Mouse (Mus musculus) stomach, embryonic 14.5 days (tissue): ENCODE data around the gene Igsf6. TPM values are rescaled to one million over a fixed set of nuclear protein-coding genes. Genes with fewer than 3 reads are reported as not detected.

Experiments
- ATAC-seq: fragments of 200-750 bp; cut with Nextera tagmentation; 2 replicates; pipeline ENCODE4 v1.8.0; 2017; ENCODE audit warnings: low read depth, moderate TSS enrichment; ENCODE audit not compliant: insufficient number of reproducible peaks, insufficient read depth, low FRiP score
- H3K27ac ChIP-seq: fragments of 300-500 bp; sonication (generic); 2 replicates; pipeline ENCODE4 v1.5.1; 2014; ENCODE audit warnings: mild to moderate bottlenecking, low read length, moderate library complexity, mixed read lengths
- H3K27me3 ChIP-seq: fragments of 300-500 bp; sonication (generic); 2 replicates; pipeline ENCODE4 v1.6.1; 2014; ENCODE audit warnings: low read length, control low read depth, mixed read lengths; ENCODE audit not compliant: control insufficient read depth, insufficient read depth
- H3K36me3 ChIP-seq: fragments of 300-500 bp; sonication (generic); 2 replicates; pipeline ENCODE4 v1.6.1; 2014; ENCODE audit warnings: mild to moderate bottlenecking, control low read depth, low read length, moderate library complexity, mixed read lengths; ENCODE audit not compliant: control insufficient read depth, insufficient read depth
- H3K4me1 ChIP-seq: fragments of 300-500 bp; sonication (generic); 2 replicates; pipeline ENCODE4 v1.6.1; 2014; ENCODE audit warnings: low read length, control low read depth, mixed read lengths; ENCODE audit not compliant: control insufficient read depth, insufficient read depth
- H3K4me2 ChIP-seq: fragments of 300-500 bp; sonication (generic); replicated peaks from 2 replicates; pipeline ENCODE4 v1.6.1; 2014; ENCODE audit warnings: low read depth, low read length, control low read depth
- H3K4me3 ChIP-seq: fragments of 300-500 bp; sonication (generic); 2 replicates; pipeline ENCODE4 v1.5.1; 2014; ENCODE audit warnings: low read depth, low read length, control low read depth
- H3K9ac ChIP-seq: fragments of 300-500 bp; sonication (generic); replicated peaks from 2 replicates; pipeline ENCODE4 v1.6.1; 2014; ENCODE audit warnings: low read depth, mild to moderate bottlenecking, control low read depth, low read length, moderate library complexity, mixed read lengths
- H3K9me3 ChIP-seq: fragments of 300-500 bp; sonication (generic); 2 replicates; pipeline ENCODE4 v1.6.1; 2016; ENCODE audit warnings: low read depth, low read length, control low read depth; ENCODE audit not compliant: control insufficient read depth
- WGBS: fragments of 180-500 bp; shearing (Covaris S2); extraction: QIAGEN DNeasy Blood & Tissue Kit; methylation state at CpG from one replicate; pipeline ENCODE4 v1.1.7; 2014; 5-methylcytosine and 5-hydroxymethylcytosine counted together
- polyA plus RNA-seq: library from polyadenylated mRNA; unstranded; fragments of >200 nt; fragmentation: Nextera tagmentation; extraction: Ambion mirVana; gene quantifications from 2 replicates; pipeline ENCODE4 v1.2.1, GENCODE M21; 2014

Gene Igsf6
- polyA plus RNA-seq, 1 experiment from 2014 or later, result 1.7 TPM

DNA sequence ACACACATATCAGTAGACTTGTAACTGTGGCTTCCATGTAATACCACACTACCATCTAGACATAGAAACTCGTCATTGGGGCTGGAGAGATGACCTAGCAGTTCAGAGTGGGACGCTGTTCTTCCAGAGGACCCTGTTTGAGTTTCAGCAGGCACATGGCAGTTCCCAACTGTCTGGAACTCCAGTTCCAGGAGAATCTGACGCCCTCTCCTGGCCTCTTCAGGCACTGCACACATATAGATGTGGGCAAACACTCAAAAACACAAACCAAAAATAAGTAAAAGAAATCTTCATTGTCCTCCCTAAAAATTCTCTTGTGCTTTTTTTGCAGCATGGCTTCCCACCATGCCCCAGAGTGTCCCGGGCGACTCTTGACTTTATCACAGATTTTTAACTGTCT, 14.4 kb upstream of the Igsf6 start:
- Histone ChIP-seq H3K9ac (no peak overlapping the region), H3K4me2 (no peak overlapping the region), H3K27me3 (no peaks in the 10 kb centered on the region), H3K9me3 (no peaks in the 10 kb centered on the region), H3K27ac (no peak overlapping the region), H3K4me1 (no peaks in the 10 kb centered on the region), H3K36me3 (no peaks in the 10 kb centered on the region), H3K4me3 (no peak overlapping the region)
- WGBS, result 74% methylated on average over 5 of the region's 5 CpGs
- no peak for ATAC-seq

GRCm38 (mm10) chr7:121085500-121085899, 11.1 kb upstream of the Igsf6 start:
- Histone ChIP-seq H3K36me3 (no peaks in the 10 kb centered on the region), H3K4me1 (no peaks in the 10 kb centered on the region), H3K27ac (no peak overlapping the region), H3K4me3 (no peak overlapping the region), H3K9me3 (no peaks in the 10 kb centered on the region), H3K27me3 (no peaks in the 10 kb centered on the region), H3K4me2 (no peak overlapping the region), H3K9ac (no peak overlapping the region)
- ATAC-seq, result no peak
- WGBS, result 37% methylated on average over 4 of the region's 4 CpGs

GRCm38 (mm10) chr7:121084840-121085453, 10.6 kb upstream of the Igsf6 start:
- H3K27me3 ChIP-seq, result no peaks in the 10 kb centered on the region
- H3K9me3 ChIP-seq, result no peaks in the 10 kb centered on the region
- WGBS, result 56% methylated on average over 8 of the region's 8 CpGs
- H3K9ac ChIP-seq, result no peak overlapping the region
- H3K4me1 ChIP-seq, result no peaks in the 10 kb centered on the region
- no peak for ATAC-seq
- no peak overlapping the region for H3K4me3 ChIP-seq
- H3K27ac ChIP-seq, result no peak overlapping the region
- no peak overlapping the region for H3K4me2 ChIP-seq
- no peaks in the 10 kb centered on the region for H3K36me3 ChIP-seq

- no peak overlapping the region for H3K4me2 ChIP-seq
- no peak overlapping the region for H3K4me3 ChIP-seq
- H3K27ac ChIP-seq, result no peak overlapping the region
- peaks cover 7% of the 10 kb centered on the region for H3K36me3 ChIP-seq
- no peaks in the 10 kb centered on the region for H3K4me1 ChIP-seq
- no peaks in the 10 kb centered on the region for H3K9me3 ChIP-seq
- WGBS, result 66% methylated on average over 9 of the region's 9 CpGs
- H3K9ac ChIP-seq, result no peak overlapping the region
- no peaks in the 10 kb centered on the region for H3K27me3 ChIP-seq
- ATAC-seq, result no peak; the same call in 1 of the 2 replicates
These were observed 8.7 kb upstream of the Igsf6 start for GRCm38 (mm10) chr7:121082949-121083513.

DNA sequence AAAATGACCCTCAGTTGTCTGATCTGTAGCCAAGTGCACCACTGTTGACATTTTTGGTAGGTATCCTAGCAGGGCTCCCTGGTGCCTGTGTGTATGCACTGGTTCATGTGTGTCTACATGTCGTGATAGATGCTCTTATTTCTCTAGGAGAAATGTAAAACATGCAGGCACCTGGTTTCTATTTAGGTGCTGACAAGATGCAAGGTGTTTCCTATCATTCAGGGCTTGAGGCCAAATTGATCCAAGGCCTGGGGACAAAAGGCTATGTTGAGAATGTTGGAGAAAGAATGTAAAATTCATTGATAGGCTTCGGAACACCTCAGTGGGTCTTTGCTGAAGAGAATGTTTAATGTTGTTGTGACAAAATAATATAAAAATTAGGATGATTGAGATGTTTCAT, 7.4 kb upstream of the Igsf6 start:
- peaks cover 12% of the 10 kb centered on the region for H3K36me3 ChIP-seq
- 75% methylated on average over 2 of the region's 2 CpGs for WGBS
- H3K27me3 ChIP-seq, result no peaks in the 10 kb centered on the region
- H3K4me3 ChIP-seq, result no peak overlapping the region
- no peaks in the 10 kb centered on the region for H3K9me3 ChIP-seq
- no peak overlapping the region for H3K4me2 ChIP-seq
- ATAC-seq, result no peak
- no peak overlapping the region for H3K27ac ChIP-seq
- no peak overlapping the region for H3K9ac ChIP-seq
- H3K4me1 ChIP-seq, result no peaks in the 10 kb centered on the region

DNA sequence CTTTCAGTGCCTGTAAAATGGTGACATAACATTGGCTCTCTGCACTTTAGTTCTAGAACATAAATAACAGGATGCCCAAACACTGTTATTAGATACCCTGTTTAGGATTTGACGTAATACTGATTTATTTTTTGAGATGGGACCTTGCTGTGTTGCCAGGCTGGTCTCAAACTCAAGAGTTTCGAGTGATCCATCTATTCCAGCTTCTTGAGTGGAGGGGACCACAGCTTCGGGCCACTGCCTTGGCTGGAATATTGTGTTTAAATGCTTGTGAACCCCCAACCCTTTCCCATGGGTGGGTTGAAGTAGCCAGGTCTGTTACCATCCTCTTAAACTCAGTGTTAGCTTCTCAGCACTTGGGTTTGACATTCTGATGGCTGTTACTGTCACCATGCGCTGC, 7.0 kb upstream of the Igsf6 start, which contains the start of gene Otoa:
Gene Otoa (plus strand): TSS at position 301 of the 400 bp plus-strand sequence.
- Histone ChIP-seq H3K36me3 (peaks cover 14% of the 10 kb centered on the region), H3K4me1 (no peaks in the 10 kb centered on the region), H3K9ac (no peak within 1 kb of the TSS), H3K27ac (no peak within 1 kb of the TSS), H3K9me3 (no peaks in the 10 kb centered on the region), H3K27me3 (no peaks in the 10 kb centered on the region), H3K4me3 (no peak within 1 kb of the TSS), H3K4me2 (no peak within 1 kb of the TSS)
- ATAC-seq, result no peak
- WGBS, result 81% methylated on average over 4 of the region's 4 CpGs

- 37% methylated on average over 5 of the region's 5 CpGs for WGBS
- peaks cover 22% of the 10 kb centered on the region for H3K36me3 ChIP-seq
- no peak overlapping the region for H3K9ac ChIP-seq
- H3K9me3 ChIP-seq, result no peaks in the 10 kb centered on the region
- H3K27me3 ChIP-seq, result no peaks in the 10 kb centered on the region
- no peaks in the 10 kb centered on the region for H3K4me1 ChIP-seq
- ATAC-seq, result no peak; the same call in 1 of the 2 replicates
- no peak overlapping the region for H3K4me2 ChIP-seq
- no peak overlapping the region for H3K4me3 ChIP-seq
- H3K27ac ChIP-seq, result no peak overlapping the region
These were observed 3.5 kb upstream of the Igsf6 start for GRCm38 (mm10) chr7:121077829-121078228.

DNA sequence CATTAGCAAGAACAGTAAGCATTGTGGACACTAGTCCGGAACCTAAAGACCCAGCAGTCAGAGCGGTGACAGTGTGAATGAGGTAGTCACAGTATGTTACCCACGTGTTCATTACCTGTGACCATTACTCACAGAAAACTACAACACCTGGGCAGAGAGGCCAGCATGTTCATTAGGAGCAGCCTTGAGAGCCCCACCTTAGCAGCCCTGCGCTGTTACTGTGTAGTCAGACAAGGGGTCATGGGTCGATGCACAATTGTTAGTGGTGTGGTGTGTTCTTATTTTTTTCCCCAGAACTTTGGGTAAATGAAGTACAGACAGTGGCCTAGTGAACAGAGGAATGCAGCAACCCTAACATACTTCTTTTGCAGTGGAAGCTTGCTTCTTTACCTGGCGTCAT, 2.9 kb upstream of the Igsf6 start:
- no peak overlapping the region for H3K4me2 ChIP-seq
- H3K27ac ChIP-seq, result no peak overlapping the region
- H3K9me3 ChIP-seq, result no peaks in the 10 kb centered on the region
- peaks cover 22% of the 10 kb centered on the region for H3K36me3 ChIP-seq
- no peak for ATAC-seq
- no peak overlapping the region for H3K4me3 ChIP-seq
- H3K4me1 ChIP-seq, result no peaks in the 10 kb centered on the region
- H3K27me3 ChIP-seq, result no peaks in the 10 kb centered on the region
- no peak overlapping the region for H3K9ac ChIP-seq
- 89% methylated on average over 6 of the region's 6 CpGs for WGBS

GRCm38 (mm10) chr7:121075416-121075815, 1.0 kb upstream of the Igsf6 start:
- no peak overlapping the region for H3K4me2 ChIP-seq
- no peaks in the 10 kb centered on the region for H3K4me1 ChIP-seq
- peaks cover 37% of the 10 kb centered on the region for H3K36me3 ChIP-seq
- no peak overlapping the region for H3K9ac ChIP-seq
- no peak for ATAC-seq
- no peaks in the 10 kb centered on the region for H3K9me3 ChIP-seq
- WGBS, result 81% methylated on average over 5 of the region's 5 CpGs
- no peak overlapping the region for H3K27ac ChIP-seq
- no peak overlapping the region for H3K4me3 ChIP-seq
- no peaks in the 10 kb centered on the region for H3K27me3 ChIP-seq
